Mouse (Mus musculus) midbrain, embryonic 11.5 days (tissue): ENCODE results near the gene Clybl. TPM values are rescaled to one million over a fixed set of nuclear protein-coding genes. Genes with fewer than 3 reads are reported as not detected.
A peak's percentile ranks its signal among the peaks of the same experiment; 100 is the strongest.

ENCODE experiments used
- ATAC-seq: fragments of 200-750 bp; cut with Nextera tagmentation; 2 replicates; pipeline ENCODE4 v1.8.0; 2017; ENCODE audit warnings: moderate TSS enrichment, moderate library complexity; ENCODE audit not compliant: low FRiP score
- DNase-seq: peaks from one replicate; pipeline ENCODE4 v3.0.0; 2015; ENCODE audit warnings: low spot score; ENCODE audit errors: missing footprints
- H3K27ac ChIP-seq: fragments of 300-500 bp; sonication (generic); 2 replicates; pipeline ENCODE4 v1.5.1; 2014; ENCODE audit warnings: low read depth, low read length
- H3K27me3 ChIP-seq: fragments of 300-500 bp; sonication (generic); 2 replicates; pipeline ENCODE4 v1.6.1; 2014; ENCODE audit warnings: mild to moderate bottlenecking, low read length, moderate library complexity, mixed read lengths; ENCODE audit not compliant: control insufficient read depth, insufficient read depth
- H3K36me3 ChIP-seq: fragments of 300-500 bp; sonication (generic); 2 replicates; pipeline ENCODE4 v1.6.1; 2014; ENCODE audit warnings: mild to moderate bottlenecking, low read length, moderate library complexity, mixed read lengths; ENCODE audit not compliant: control insufficient read depth, insufficient read depth
- H3K4me1 ChIP-seq: fragments of 300-500 bp; sonication (generic); 2 replicates; pipeline ENCODE4 v1.6.1; 2014; ENCODE audit warnings: low read length; ENCODE audit not compliant: control insufficient read depth, insufficient read depth
- H3K4me2 ChIP-seq: fragments of 300-500 bp; sonication (generic); 2 replicates; pipeline ENCODE4 v1.6.1; 2014; ENCODE audit warnings: mild to moderate bottlenecking, moderate library complexity
- H3K4me3 ChIP-seq: fragments of 300-500 bp; sonication (generic); 2 replicates; pipeline ENCODE4 v1.5.1; 2014; ENCODE audit warnings: low read depth, low read length
- H3K9ac ChIP-seq: fragments of 300-500 bp; sonication (generic); 2 replicates; pipeline ENCODE4 v1.6.1; 2014; ENCODE audit warnings: low read length
- H3K9me3 ChIP-seq: fragments of 300-500 bp; sonication (generic); 2 replicates; pipeline ENCODE4 v1.6.1; 2016; ENCODE audit warnings: low read length; ENCODE audit not compliant: control insufficient read depth
- WGBS: fragments of 180-500 bp; shearing (Covaris S2); extraction: QIAGEN DNeasy Blood & Tissue Kit; methylation state at CpG from one replicate; pipeline ENCODE4 v1.1.7; 2014; 5-methylcytosine and 5-hydroxymethylcytosine counted together
- polyA plus RNA-seq: library from polyadenylated mRNA; unstranded; fragments of >200 nt; fragmentation: Nextera tagmentation; extraction: Ambion mirVana; gene quantifications from 2 replicates; pipeline ENCODE4 v1.2.1, GENCODE M21; 2014

The Clybl gene
- polyA plus RNA-seq, 1 experiment from 2014 or later = 31.5 TPM

- ATAC-seq = no peak
- no peak for DNase-seq
- no peak overlapping the region for H3K9ac ChIP-seq
- H3K27ac ChIP-seq = no peak overlapping the region
- no peak overlapping the region for H3K4me2 ChIP-seq
- no peaks in the 10 kb centered on the region for H3K9me3 ChIP-seq
- H3K36me3 ChIP-seq = no peaks in the 10 kb centered on the region
- no peak overlapping the region for H3K4me3 ChIP-seq
- H3K27me3 ChIP-seq = peaks cover 6% of the 10 kb centered on the region
- peaks cover 9% of the 10 kb centered on the region for H3K4me1 ChIP-seq
These were observed 69.8 kb downstream of the Clybl start for GRCm38 (mm10) chr14:122251346-122251745.

GRCm38 (mm10) chr14:122255562-122256260, 74.2 kb downstream of the Clybl start:
- peak; percentile 54; the same call in 1 of the 2 replicates for ATAC-seq
- Histone ChIP-seq H3K27ac (no peak overlapping the region), H3K27me3 (peaks cover 19% of the 10 kb centered on the region)

GRCm38 (mm10) chr14:122256261-122256634, 74.7 kb downstream of the Clybl start:
- peaks cover 10% of the 10 kb centered on the region for H3K4me1 ChIP-seq
- ATAC-seq = no peak
- H3K4me2 ChIP-seq = peak overlapping the region; percentile 10
- WGBS = 12% methylated on average over 8 of the region's 8 CpGs
- no peak overlapping the region for H3K4me3 ChIP-seq
- H3K9ac ChIP-seq = no peak overlapping the region
- peaks cover 21% of the 10 kb centered on the region for H3K27me3 ChIP-seq
- H3K36me3 ChIP-seq = no peaks in the 10 kb centered on the region
- no peaks in the 10 kb centered on the region; the same call in 1 of the 2 replicates for H3K9me3 ChIP-seq
- H3K27ac ChIP-seq = no peak overlapping the region
- DNase-seq = no peak

More at GRCm38 (mm10) chr14:122255562-122256260, 74.2 kb downstream of the Clybl start:
- DNase-seq = peak; percentile 94
- H3K9me3 ChIP-seq = no peaks in the 10 kb centered on the region; the same call in 1 of the 2 replicates
- WGBS = 3% methylated on average over 21 of the region's 21 CpGs
- H3K4me2 ChIP-seq = peak overlapping the region; percentile 10
- H3K4me1 ChIP-seq = peaks cover 10% of the 10 kb centered on the region
- no peak overlapping the region for H3K9ac ChIP-seq
- H3K36me3 ChIP-seq = no peaks in the 10 kb centered on the region
- no peak overlapping the region for H3K4me3 ChIP-seq

- no peaks in the 10 kb centered on the region for H3K36me3 ChIP-seq
- peaks cover 10% of the 10 kb centered on the region for H3K4me1 ChIP-seq
- no peak overlapping the region for H3K4me2 ChIP-seq
- H3K27me3 ChIP-seq = peaks cover 21% of the 10 kb centered on the region
- no peak for DNase-seq
- whole genome bisulfite sequencing = 26% methylated on average over 5 of the region's 5 CpGs
- H3K9ac ChIP-seq = no peak overlapping the region
- no peak for ATAC-seq
- no peak overlapping the region for H3K27ac ChIP-seq
- no peak overlapping the region for H3K4me3 ChIP-seq
- H3K9me3 ChIP-seq = no peaks in the 10 kb centered on the region; the same call in 1 of the 2 replicates
These were observed 76.8 kb downstream of the Clybl start for GRCm38 (mm10) chr14:122258297-122258696.

GRCm38 (mm10) chr14:122261250-122261649, 79.7 kb downstream of the Clybl start:
- Histone ChIP-seq H3K4me1 (peaks cover 2% of the 10 kb centered on the region; the same call in 1 of the 2 replicates), H3K27me3 (peaks cover 15% of the 10 kb centered on the region)
- 89% methylated on average over 1 of the region's 1 CpGs for WGBS

GRCm38 (mm10) chr14:122262851-122263659, 81.6 kb downstream of the Clybl start:
- Histone ChIP-seq H3K36me3 (no peaks in the 10 kb centered on the region), H3K4me2 (no peak overlapping the region), H3K27me3 (0 out of 2 replicates have a peak, but pooled peaks cover 2% of the 10 kb centered on the region), H3K27ac (no peak overlapping the region), H3K9ac (no peak overlapping the region), H3K4me1 (no peaks in the 10 kb centered on the region), H3K9me3 (no peaks in the 10 kb centered on the region; the same call in 1 of the 2 replicates), H3K4me3 (no peak overlapping the region)
- ATAC-seq = 0 out of 2 replicates have a peak, but pooled peaks have one; percentile 33
- DNase-seq = peak; percentile 77
- WGBS = 53% methylated on average over 16 of the region's 16 CpGs

More at GRCm38 (mm10) chr14:122261250-122261649, 79.7 kb downstream of the Clybl start:
- H3K9me3 ChIP-seq = no peaks in the 10 kb centered on the region; the same call in 1 of the 2 replicates
- DNase-seq (no peak), ATAC-seq (no peak)
- no peak overlapping the region for H3K4me2 ChIP-seq
- no peak overlapping the region for H3K4me3 ChIP-seq
- no peaks in the 10 kb centered on the region for H3K36me3 ChIP-seq
- H3K27ac ChIP-seq = no peak overlapping the region
- no peak overlapping the region for H3K9ac ChIP-seq

GRCm38 (mm10) chr14:122265214-122265613, 83.7 kb downstream of the Clybl start:
- WGBS = 93% methylated on average over 7 of the region's 7 CpGs
- Histone ChIP-seq H3K9ac (no peak overlapping the region), H3K4me2 (no peak overlapping the region), H3K27ac (no peak overlapping the region), H3K9me3 (no peaks in the 10 kb centered on the region), H3K36me3 (no peaks in the 10 kb centered on the region), H3K4me1 (no peaks in the 10 kb centered on the region), H3K4me3 (no peak overlapping the region), H3K27me3 (0 out of 2 replicates have a peak, but pooled peaks cover 2% of the 10 kb centered on the region)
- DNase-seq (peak; percentile 64), ATAC-seq (no peak)

- WGBS = 35% methylated on average over 4 of the region's 4 CpGs
- peaks cover 2% of the 10 kb centered on the region; the same call in 1 of the 2 replicates for H3K27me3 ChIP-seq
- no peak for ATAC-seq
These were observed 86.1 kb downstream of the Clybl start for GRCm38 (mm10) chr14:122267590-122267989.

More at GRCm38 (mm10) chr14:122267590-122267989, 86.1 kb downstream of the Clybl start:
- Histone ChIP-seq H3K36me3 (no peaks in the 10 kb centered on the region), H3K4me3 (no peak overlapping the region), H3K27ac (no peak overlapping the region), H3K9me3 (no peaks in the 10 kb centered on the region), H3K4me1 (peaks cover 6% of the 10 kb centered on the region; the same call in 1 of the 2 replicates), H3K9ac (no peak overlapping the region), H3K4me2 (no peak overlapping the region)
- DNase-seq = no peak
